Mouse (Mus musculus): ENCODE data around the gene Pex14. TPM values are rescaled to one million over a fixed set of nuclear protein-coding genes. Genes with fewer than 3 reads are reported as not detected.

Gene Pex14
- polyA plus RNA-seq, 1 experiment from 2014 or later, result 51.1 TPM

DNA sequence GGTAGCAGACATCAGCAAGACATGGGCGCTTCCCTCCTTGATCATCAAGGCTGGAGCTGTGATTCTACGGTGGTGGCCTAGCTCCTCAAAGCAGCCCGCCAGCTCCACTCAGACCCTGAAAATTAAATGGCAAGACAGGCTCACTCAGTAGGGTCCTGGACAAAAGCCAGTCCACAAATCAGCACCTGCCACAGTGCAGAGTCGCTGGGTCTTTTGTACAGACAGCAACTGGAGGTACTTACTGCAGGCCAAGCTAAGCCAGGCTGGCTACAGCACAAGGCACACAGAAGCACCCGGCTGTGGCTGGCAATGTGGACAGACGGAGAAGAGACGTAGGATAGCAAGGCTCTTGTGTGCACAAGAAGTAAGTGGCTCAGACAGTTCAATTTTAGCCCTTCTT, 124.8 kb downstream of the Pex14 start:
- no peak overlapping the region for H3K27ac ChIP-seq
- no peaks in the 10 kb centered on the region for H3K36me3 ChIP-seq
- no peak overlapping the region for H3K4me3 ChIP-seq
- WGBS, result 80% methylated on average over 7 of the region's 7 CpGs
- no peak for ATAC-seq (ENCODE audit: borderline replicate concordance, extremely low read depth, low FRiP score, low TSS enrichment)
- no peak overlapping the region for H3K9ac ChIP-seq
- peaks cover 23% of the 10 kb centered on the region for H3K4me1 ChIP-seq
- H3K9me3 ChIP-seq, result no peaks in the 10 kb centered on the region
- no peaks in the 10 kb centered on the region for H3K27me3 ChIP-seq
- no peak overlapping the region for H3K4me2 ChIP-seq

GRCm38 (mm10) chr4:148973387-148973786, 126.3 kb downstream of the Pex14 start:
- no peaks in the 10 kb centered on the region for H3K9me3 ChIP-seq
- no peak for ATAC-seq (ENCODE audit: borderline replicate concordance, extremely low read depth, low FRiP score, low TSS enrichment)
- no peak overlapping the region for H3K4me2 ChIP-seq
- H3K4me1 ChIP-seq, result peaks cover 18% of the 10 kb centered on the region
- no peaks in the 10 kb centered on the region for H3K27me3 ChIP-seq
- no peak overlapping the region for H3K27ac ChIP-seq
- H3K4me3 ChIP-seq, result no peak overlapping the region
- no peaks in the 10 kb centered on the region for H3K36me3 ChIP-seq
- 87% methylated on average over 14 of the region's 14 CpGs for WGBS
- no peak overlapping the region for H3K9ac ChIP-seq

GRCm38 (mm10) chr4:148972707-148973106, 127.0 kb downstream of the Pex14 start:
- Histone ChIP-seq H3K27me3 (no peaks in the 10 kb centered on the region), H3K36me3 (no peaks in the 10 kb centered on the region), H3K4me3 (no peak overlapping the region), H3K4me2 (no peak overlapping the region), H3K9me3 (no peaks in the 10 kb centered on the region), H3K4me1 (peaks cover 18% of the 10 kb centered on the region), H3K9ac (no peak overlapping the region), H3K27ac (no peak overlapping the region)
- WGBS, result 81% methylated on average over 14 of the region's 14 CpGs
- no peak for ATAC-seq (ENCODE audit: borderline replicate concordance, extremely low read depth, low FRiP score, low TSS enrichment)

DNA sequence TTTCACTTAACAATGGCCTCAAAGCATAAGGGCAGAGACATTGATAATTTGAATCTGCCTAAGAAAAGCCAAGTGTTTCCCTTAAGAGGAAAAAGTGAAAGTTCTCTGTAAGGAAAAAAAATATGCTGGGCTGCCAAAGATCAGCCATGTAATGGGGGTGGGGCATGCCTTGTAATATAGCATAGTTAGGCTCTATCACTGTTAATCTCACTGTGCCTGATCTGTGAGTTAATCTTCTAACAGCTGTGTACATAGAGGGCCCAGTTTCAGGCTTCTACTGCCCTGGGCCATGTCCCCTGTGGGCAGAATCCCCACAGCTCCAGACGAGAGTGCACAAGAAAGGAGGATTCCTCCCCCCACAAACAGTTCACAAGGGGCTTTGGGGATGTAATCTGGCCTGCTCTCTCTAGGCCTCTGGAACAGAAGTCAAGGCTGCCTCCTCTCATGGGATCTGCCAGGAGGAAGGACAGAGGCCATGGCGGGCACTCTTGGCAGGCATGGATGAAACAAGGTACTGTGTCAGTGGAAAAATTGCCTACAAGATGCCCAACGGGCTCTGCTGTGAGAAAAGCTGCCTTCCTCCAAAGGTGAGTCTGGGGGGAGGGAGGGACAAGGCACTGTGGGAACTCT, 127.9 kb downstream of the Pex14 start:
- Histone ChIP-seq H3K27me3 (no peaks in the 10 kb centered on the region), H3K9ac (no peak overlapping the region), H3K4me2 (no peak overlapping the region), H3K9me3 (no peaks in the 10 kb centered on the region), H3K4me1 (peaks cover 18% of the 10 kb centered on the region), H3K27ac (peak overlapping the region; percentile 35; the same call in 1 of the 2 replicates), H3K36me3 (no peaks in the 10 kb centered on the region), H3K4me3 (no peak overlapping the region)
- WGBS, result 54% methylated on average over 3 of the region's 3 CpGs
- no peak for ATAC-seq (ENCODE audit: borderline replicate concordance, extremely low read depth, low FRiP score, low TSS enrichment)

DNA sequence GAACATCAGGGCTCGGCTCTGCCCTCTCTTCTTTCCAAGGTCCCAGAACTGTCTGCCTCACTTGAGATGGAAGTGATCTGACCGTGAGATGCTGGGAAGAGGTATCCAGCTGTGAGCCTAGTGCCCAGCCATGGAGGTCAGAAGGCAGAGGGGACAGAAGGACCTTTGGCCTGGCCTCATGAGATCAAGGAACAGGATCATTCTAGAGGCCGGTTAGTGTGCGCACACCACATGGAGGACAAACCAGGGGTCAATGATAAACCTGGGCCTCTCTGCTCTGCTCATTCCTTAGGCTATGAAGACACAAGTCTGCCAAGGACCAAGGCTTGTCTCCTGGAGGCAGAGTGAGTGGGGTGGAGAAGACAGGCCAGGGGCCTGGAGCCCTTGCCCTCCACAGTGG, 128.9 kb downstream of the Pex14 start:
- Histone ChIP-seq H3K9ac (no peak overlapping the region), H3K9me3 (no peaks in the 10 kb centered on the region), H3K4me3 (no peak overlapping the region), H3K4me2 (no peak overlapping the region), H3K27me3 (no peaks in the 10 kb centered on the region), H3K27ac (no peak overlapping the region), H3K4me1 (peaks cover 18% of the 10 kb centered on the region), H3K36me3 (no peaks in the 10 kb centered on the region)
- ATAC-seq (ENCODE audit: borderline replicate concordance, extremely low read depth, low FRiP score, low TSS enrichment), result no peak
- WGBS, result 79% methylated on average over 4 of the region's 4 CpGs

- Histone ChIP-seq H3K27ac (no peak overlapping the region), H3K36me3 (no peaks in the 10 kb centered on the region), H3K4me2 (no peak overlapping the region), H3K4me3 (no peak overlapping the region), H3K4me1 (peaks cover 18% of the 10 kb centered on the region), H3K27me3 (no peaks in the 10 kb centered on the region), H3K9ac (no peak overlapping the region), H3K9me3 (no peaks in the 10 kb centered on the region)
- no peak for ATAC-seq (ENCODE audit: borderline replicate concordance, extremely low read depth, low FRiP score, low TSS enrichment)
- WGBS, result 66% methylated on average over 5 of the region's 5 CpGs
These were observed 130.1 kb downstream of the Pex14 start for GRCm38 (mm10) chr4:148969610-148970009.

- Histone ChIP-seq H3K4me1 (peaks cover 18% of the 10 kb centered on the region), H3K36me3 (no peaks in the 10 kb centered on the region), H3K9me3 (no peaks in the 10 kb centered on the region), H3K27me3 (no peaks in the 10 kb centered on the region), H3K27ac (no peak overlapping the region), H3K4me3 (no peak overlapping the region), H3K9ac (no peak overlapping the region), H3K4me2 (no peak overlapping the region)
- ATAC-seq (ENCODE audit: borderline replicate concordance, extremely low read depth, low FRiP score, low TSS enrichment), result no peak
- WGBS, result 63% methylated on average over 5 of the region's 5 CpGs
These were observed 130.8 kb downstream of the Pex14 start for GRCm38 (mm10) chr4:148968859-148969258.

GRCm38 (mm10) chr4:148966132-148966531, 133.5 kb downstream of the Pex14 start:
- WGBS, result 79% methylated on average over 5 of the region's 5 CpGs
- Histone ChIP-seq H3K27ac (no peak overlapping the region), H3K9me3 (no peaks in the 10 kb centered on the region), H3K9ac (no peak overlapping the region), H3K27me3 (no peaks in the 10 kb centered on the region), H3K4me2 (no peak overlapping the region), H3K4me1 (peaks cover 10% of the 10 kb centered on the region), H3K36me3 (0 out of 2 replicates have a peak, but pooled peaks cover under 1% of the 10 kb centered on the region), H3K4me3 (no peak overlapping the region)
- ATAC-seq (ENCODE audit: borderline replicate concordance, extremely low read depth, low FRiP score, low TSS enrichment), result no peak

- ATAC-seq (ENCODE audit: borderline replicate concordance, extremely low read depth, low FRiP score, low TSS enrichment), result no peak
- WGBS, result 84% methylated on average over 10 of the region's 10 CpGs
- H3K4me1 ChIP-seq, result peaks cover 6% of the 10 kb centered on the region; the same call in 1 of the 2 replicates
These were observed 134.9 kb downstream of the Pex14 start for GRCm38 (mm10) chr4:148964541-148965310.

DNA sequence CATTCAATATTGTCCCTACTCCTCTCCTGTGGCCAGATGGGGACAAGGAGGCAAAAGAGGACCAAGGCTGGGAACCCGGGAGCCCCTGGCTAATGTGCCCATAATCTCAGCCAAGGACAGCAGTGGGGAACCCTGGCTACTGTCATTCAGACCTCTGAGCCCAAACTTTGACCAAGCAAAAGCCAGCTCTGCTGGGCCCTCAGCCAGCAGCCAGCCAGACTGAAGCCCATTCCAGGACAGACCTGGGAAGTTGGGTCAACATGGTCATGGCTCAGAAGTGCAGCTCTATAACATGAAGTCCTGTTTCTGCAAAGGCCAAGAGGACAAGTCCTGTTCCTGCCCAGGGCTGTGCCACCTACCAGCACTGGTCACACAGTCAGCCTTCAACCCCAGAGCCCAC, 137.6 kb downstream of the Pex14 start:
- Histone ChIP-seq H3K27me3 (no peaks in the 10 kb centered on the region), H3K9me3 (no peaks in the 10 kb centered on the region), H3K4me2 (no peak overlapping the region), H3K9ac (no peak overlapping the region), H3K4me3 (no peak overlapping the region), H3K36me3 (0 out of 2 replicates have a peak, but pooled peaks cover 5% of the 10 kb centered on the region), H3K4me1 (no peaks in the 10 kb centered on the region), H3K27ac (no peak overlapping the region)
- 86% methylated on average over 1 of the region's 1 CpGs for WGBS
- ATAC-seq (ENCODE audit: borderline replicate concordance, extremely low read depth, low FRiP score, low TSS enrichment), result no peak

More at GRCm38 (mm10) chr4:148964541-148965310, 134.9 kb downstream of the Pex14 start:
- H3K9ac ChIP-seq, result no peak overlapping the region
- no peak overlapping the region for H3K4me3 ChIP-seq
- H3K27me3 ChIP-seq, result no peaks in the 10 kb centered on the region
- no peak overlapping the region for H3K4me2 ChIP-seq
- H3K36me3 ChIP-seq, result 0 out of 2 replicates have a peak, but pooled peaks cover 5% of the 10 kb centered on the region
- no peak overlapping the region for H3K27ac ChIP-seq
- no peaks in the 10 kb centered on the region for H3K9me3 ChIP-seq

GRCm38 (mm10) chr4:148961081-148961480, 138.6 kb downstream of the Pex14 start:
- Histone ChIP-seq H3K4me3 (no peak overlapping the region), H3K4me1 (peaks cover 8% of the 10 kb centered on the region), H3K36me3 (0 out of 2 replicates have a peak, but pooled peaks cover 5% of the 10 kb centered on the region), H3K4me2 (no peak overlapping the region), H3K27me3 (no peaks in the 10 kb centered on the region), H3K27ac (no peak overlapping the region), H3K9me3 (no peaks in the 10 kb centered on the region), H3K9ac (no peak overlapping the region)
- WGBS, result 91% methylated on average over 19 of the region's 19 CpGs
- no peak for ATAC-seq (ENCODE audit: borderline replicate concordance, extremely low read depth, low FRiP score, low TSS enrichment)

DNA sequence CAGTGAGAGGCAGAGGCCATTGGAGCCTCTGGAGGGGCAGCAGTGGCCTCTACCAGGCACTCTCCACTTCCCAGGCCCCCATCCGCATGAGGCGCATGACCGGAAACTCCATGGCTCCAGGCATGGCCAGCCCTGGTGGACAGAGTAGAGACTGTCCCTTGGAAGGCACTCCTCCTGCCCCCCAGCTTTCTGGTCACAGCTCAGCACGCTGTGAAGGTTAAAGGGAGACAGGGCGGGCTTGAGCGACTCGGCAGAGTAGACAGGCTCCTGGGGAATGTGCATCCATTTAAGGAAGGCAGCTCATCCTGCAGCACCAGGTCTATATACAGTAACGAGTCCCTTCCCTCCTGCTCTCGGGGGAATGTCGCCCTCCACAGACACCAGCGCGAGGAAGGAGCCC, 139.7 kb downstream of the Pex14 start:
- H3K4me2 ChIP-seq, result no peak overlapping the region
- no peak overlapping the region for H3K27ac ChIP-seq
- no peaks in the 10 kb centered on the region for H3K27me3 ChIP-seq
- H3K36me3 ChIP-seq, result 0 out of 2 replicates have a peak, but pooled peaks cover 5% of the 10 kb centered on the region
- no peak overlapping the region for H3K4me3 ChIP-seq
- H3K4me1 ChIP-seq, result peaks cover 18% of the 10 kb centered on the region
- H3K9me3 ChIP-seq, result no peaks in the 10 kb centered on the region
- no peak overlapping the region for H3K9ac ChIP-seq
- no peak for ATAC-seq (ENCODE audit: borderline replicate concordance, extremely low read depth, low FRiP score, low TSS enrichment)
- 72% methylated on average over 12 of the region's 12 CpGs for WGBS
